Mouse (Mus musculus) liver, postnatal 0 days (tissue): ENCODE data around the gene C1qtnf12. TPM values are rescaled to one million over a fixed set of nuclear protein-coding genes. Genes with fewer than 3 reads are reported as not detected.
A peak's percentile ranks its signal among the peaks of the same experiment; 100 is the strongest.

Experiments
- ATAC-seq: fragments of 200-750 bp; cut with Nextera tagmentation; 2 replicates; pipeline ENCODE4 v1.8.0; 2017; ENCODE audit warnings: mild to moderate bottlenecking, moderate library complexity
- DNase-seq: peaks from one replicate; pipeline ENCODE4 v3.0.0-alpha.2; 2016
- H3K27ac ChIP-seq: fragments of 300-500 bp; sonication (generic); 2 replicates; pipeline ENCODE4 v1.5.1; 2014; ENCODE audit warnings: antibody characterized with exemption, moderate library complexity, mild to moderate bottlenecking, low read depth
- H3K27me3 ChIP-seq: fragments of 300-500 bp; sonication (generic); 2 replicates; pipeline ENCODE4 v1.6.1; 2014; ENCODE audit warnings: low read length, control low read depth, mixed read lengths; ENCODE audit not compliant: insufficient read depth
- H3K36me3 ChIP-seq: fragments of 300-500 bp; sonication (generic); replicated peaks from 2 replicates; pipeline ENCODE4 v1.6.1; 2014; ENCODE audit warnings: mild to moderate bottlenecking, control low read depth, low read length, moderate library complexity, mixed read lengths; ENCODE audit not compliant: insufficient read depth
- H3K4me1 ChIP-seq: fragments of 300-500 bp; sonication (generic); 2 replicates; pipeline ENCODE4 v1.6.1; 2014; ENCODE audit warnings: antibody characterized with exemption, mild to moderate bottlenecking, control low read depth; ENCODE audit not compliant: insufficient read depth
- H3K4me2 ChIP-seq: fragments of 300-500 bp; sonication (generic); 2 replicates; pipeline ENCODE4 v1.6.1; 2014; ENCODE audit warnings: low read depth, mild to moderate bottlenecking, low read length, moderate library complexity, mixed read lengths
- H3K4me3 ChIP-seq: fragments of 300-500 bp; sonication (generic); 2 replicates; pipeline ENCODE4 v1.5.1; 2014; ENCODE audit warnings: low read depth, low read length
- H3K9ac ChIP-seq: fragments of 300-500 bp; sonication (generic); replicated peaks from 2 replicates; pipeline ENCODE4 v1.6.1; 2014; ENCODE audit warnings: mild to moderate bottlenecking, moderate library complexity
- H3K9me3 ChIP-seq: fragments of 300-500 bp; sonication (generic); 2 replicates; pipeline ENCODE4 v1.6.1; 2016; ENCODE audit warnings: mild to moderate bottlenecking, control low read depth, low read length, mixed read lengths
- CTCF ChIP-seq: sonication (generic); IDR thresholded peaks from 2 replicates; pipeline ENCODE4 v1.5.1; 2016; ENCODE audit warnings: antibody characterized with exemption, low read depth
- EP300 ChIP-seq: IDR thresholded peaks from 2 replicates; pipeline ENCODE4 v1.6.1; 2016; ENCODE audit warnings: antibody characterized with exemption, low read depth, mild to moderate bottlenecking
- WGBS: fragments of 180-500 bp; shearing (Covaris S2); extraction: QIAGEN DNeasy Blood & Tissue Kit; methylation state at CpG from one replicate; pipeline ENCODE4 v1.1.7; 2014; ENCODE audit not compliant: insufficient replicate concordance; 5-methylcytosine and 5-hydroxymethylcytosine counted together
- polyA plus RNA-seq: library from polyadenylated mRNA; unstranded; fragments of >200 nt; fragmentation: Nextera tagmentation; extraction: Ambion mirVana; gene quantifications from 2 replicates; pipeline ENCODE4 v1.2.1, GENCODE M21; 2015

Gene C1qtnf12
- polyA plus RNA-seq, 1 experiment from 2014 or later, result 39.5 TPM

DNA sequence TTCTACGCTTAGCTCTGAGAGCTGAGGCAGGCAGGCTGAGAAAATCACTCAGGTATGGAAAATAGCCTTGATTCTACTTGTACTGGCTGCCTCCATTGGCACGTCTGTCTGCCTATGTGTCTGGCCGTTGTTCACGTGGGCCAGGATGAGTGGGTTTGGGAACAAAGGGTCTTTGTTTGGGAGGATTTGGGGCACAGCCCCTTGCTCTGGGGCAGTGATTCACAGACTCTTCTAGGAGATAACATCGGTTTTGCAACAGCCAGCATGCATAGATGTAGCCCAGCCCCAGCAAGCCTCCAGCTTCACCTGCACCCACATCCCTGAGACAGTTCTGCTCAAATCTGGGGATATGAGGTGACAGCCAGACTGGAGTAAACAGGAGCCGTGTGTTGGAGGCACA is 10.5 kb downstream of the C1qtnf12 start:
- DNase-seq (no peak), ATAC-seq (no peak)
- H3K4me2 ChIP-seq, result no peak overlapping the region
- TF ChIP-seq EP300 (no peak), CTCF (no peak)
- no peaks in the 10 kb centered on the region for H3K9me3 ChIP-seq
- no peak overlapping the region for H3K27ac ChIP-seq
- H3K27me3 ChIP-seq, result no peaks in the 10 kb centered on the region
- H3K9ac ChIP-seq, result no peak overlapping the region
- peaks cover 11% of the 10 kb centered on the region for H3K4me1 ChIP-seq
- H3K4me3 ChIP-seq, result no peak overlapping the region
- no peaks in the 10 kb centered on the region for H3K36me3 ChIP-seq
- 87% methylated on average over 6 of the region's 6 CpGs for WGBS

- Histone ChIP-seq H3K9me3 (no peaks in the 10 kb centered on the region), H3K27me3 (no peaks in the 10 kb centered on the region), H3K4me3 (no peak overlapping the region), H3K27ac (no peak overlapping the region), H3K4me2 (no peak overlapping the region), H3K36me3 (no peaks in the 10 kb centered on the region), H3K4me1 (peaks cover 11% of the 10 kb centered on the region), H3K9ac (no peak overlapping the region)
- ATAC-seq (no peak), DNase-seq (no peak)
- WGBS, result 74% methylated on average over 2 of the region's 2 CpGs
- TF ChIP-seq CTCF, result peak; percentile 20; the same call in 1 of the 2 replicates
- no peak for TF ChIP-seq EP300
These were observed 11.1 kb downstream of the C1qtnf12 start for GRCm38 (mm10) chr4:155973239-155973638.

- Histone ChIP-seq H3K4me2 (no peak overlapping the region), H3K36me3 (no peaks in the 10 kb centered on the region), H3K9me3 (no peaks in the 10 kb centered on the region), H3K4me3 (no peak overlapping the region), H3K4me1 (no peaks in the 10 kb centered on the region), H3K9ac (no peak overlapping the region), H3K27me3 (no peaks in the 10 kb centered on the region), H3K27ac (no peak overlapping the region)
- TF ChIP-seq CTCF (no peak), EP300 (peak; percentile 77; the same call in 1 of the 2 replicates)
- no peak for DNase-seq
- ATAC-seq, result 0 out of 2 replicates have a peak, but pooled peaks have one; percentile 10
- WGBS, result 50% methylated on average over 12 of the region's 12 CpGs
These were observed 19.4 kb downstream of the C1qtnf12 start for GRCm38 (mm10) chr4:155981436-155982082.

DNA sequence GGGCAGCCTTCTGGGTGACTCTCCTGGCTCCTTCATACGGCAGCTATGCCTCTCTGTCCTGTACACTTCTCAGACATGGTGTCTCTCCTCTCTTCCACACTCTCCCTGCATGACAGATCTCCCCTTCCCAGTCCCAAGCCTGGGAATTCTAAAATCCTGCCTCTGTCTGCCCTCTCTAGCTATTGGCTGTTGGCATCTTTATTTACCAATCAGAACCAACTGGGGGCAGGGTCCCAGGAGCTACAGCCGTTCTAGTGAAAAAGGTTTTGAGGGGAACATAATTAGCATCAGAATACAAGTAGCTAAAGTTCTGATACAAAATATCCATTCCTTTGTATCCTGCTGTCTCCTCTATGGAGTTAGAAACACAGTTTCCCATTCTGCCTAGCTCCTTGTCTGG is 21.7 kb downstream of the C1qtnf12 start:
- H3K27ac ChIP-seq, result no peak overlapping the region
- no peak overlapping the region for H3K4me3 ChIP-seq
- ATAC-seq (no peak), DNase-seq (no peak)
- 32% methylated on average over 2 of the region's 2 CpGs for WGBS
- H3K9me3 ChIP-seq, result no peaks in the 10 kb centered on the region
- no peak overlapping the region for H3K9ac ChIP-seq
- H3K4me1 ChIP-seq, result peaks cover 3% of the 10 kb centered on the region; the same call in 1 of the 2 replicates
- no peaks in the 10 kb centered on the region for H3K27me3 ChIP-seq
- H3K4me2 ChIP-seq, result no peak overlapping the region
- no peak for TF ChIP-seq EP300
- TF ChIP-seq CTCF, result no peak
- no peaks in the 10 kb centered on the region for H3K36me3 ChIP-seq

- DNase-seq (peak; percentile 55), ATAC-seq (no peak)
- Histone ChIP-seq H3K27me3 (no peaks in the 10 kb centered on the region), H3K9me3 (no peaks in the 10 kb centered on the region), H3K4me3 (peak overlapping the region; percentile 99), H3K4me2 (peak overlapping the region; percentile 97), H3K36me3 (peaks cover 5% of the 10 kb centered on the region; the same call in 1 of the 2 replicates), H3K27ac (peak overlapping the region; percentile 89; the same call in 1 of the 2 replicates), H3K4me1 (peaks cover 34% of the 10 kb centered on the region), H3K9ac (peak overlapping the region; percentile 65)
- TF ChIP-seq EP300 (no peak), CTCF (no peak)
- 73% methylated on average over 22 of the region's 22 CpGs for WGBS
These were observed 29.2 kb downstream of the C1qtnf12 start for GRCm38 (mm10) chr4:155991211-155991907.

- Histone ChIP-seq H3K36me3 (peaks cover 10% of the 10 kb centered on the region), H3K27me3 (no peaks in the 10 kb centered on the region), H3K27ac (peak overlapping the region; percentile 89), H3K9ac (peak overlapping the region; percentile 65), H3K4me1 (peaks cover 34% of the 10 kb centered on the region), H3K4me3 (peak overlapping the region; percentile 99), H3K9me3 (no peaks in the 10 kb centered on the region), H3K4me2 (peak overlapping the region; percentile 97)
- 22% methylated on average over 37 of the region's 37 CpGs for WGBS
- no peak for ATAC-seq
- no peak for DNase-seq
- TF ChIP-seq CTCF (no peak), EP300 (no peak)
These were observed 29.8 kb downstream of the C1qtnf12 start for GRCm38 (mm10) chr4:155991908-155992230.
